Mouse (Mus musculus) layer of hippocampus, postnatal 25 days (tissue): ENCODE results near the gene Susd6. TPM values are rescaled to one million over a fixed set of nuclear protein-coding genes. Genes with fewer than 3 reads are reported as not detected.

ENCODE experiments used
- DNase-seq, 2 experiments: peaks; one replicate each; pipeline ENCODE4 v3.0.0; 2022; ENCODE audit warnings: mixed read lengths in 2 of 2, low spot score in 1 of 2; ENCODE audit errors: extremely low spot score in 1 of 2
- total RNA-seq, 2 experiments: library from RNA; stranded (reverse); gene quantifications; 2 replicates each; pipeline ENCODE4 v1.2.3; 2021

Gene Susd6
- total RNA-seq = 10 to 100 TPM; 59.9 to 64.5 TPM

- peak; percentile 95 for DNase-seq
Measured at GRCm38 (mm10) chr12:80789849-80790694, at the start of gene Susd6. Susd6 (plus strand) TSS chr12:80790510.

- DNase-seq = no peak
Measured at GRCm38 (mm10) chr12:80744614-80745013, 45.7 kb upstream of the Susd6 start.

- DNase-seq = peak; percentile 22 to 29
Measured at GRCm38 (mm10) chr12:80746031-80746813, 44.1 kb upstream of the Susd6 start.

GRCm38 (mm10) chr12:80751556-80751955 lies 38.8 kb upstream of the Susd6 start:
- no peak for DNase-seq

GRCm38 (mm10) chr12:80757751-80758558 lies 32.4 kb upstream of the Susd6 start:
- DNase-seq = no peak

GRCm38 (mm10) chr12:80758559-80759386 lies 31.5 kb upstream of the Susd6 start:
- peak in 1 of 2 experiments; percentile 12 for DNase-seq

GRCm38 (mm10) chr12:80759387-80759712 lies 31.0 kb upstream of the Susd6 start:
- DNase-seq = no peak

- peak; percentile 33 to 49 for DNase-seq
Measured at GRCm38 (mm10) chr12:80759713-80760395, 30.5 kb upstream of the Susd6 start.

- DNase-seq = peak; percentile 70 to 89
Measured at GRCm38 (mm10) chr12:80760396-80760801, 29.9 kb upstream of the Susd6 start, which contains the start of gene Ccdc177. Ccdc177 (minus strand) TSS chr12:80760687.

- no peak for DNase-seq
Measured at GRCm38 (mm10) chr12:80762982-80763381, 27.3 kb upstream of the Susd6 start.

- no peak for DNase-seq
Measured at GRCm38 (mm10) chr12:80764116-80764515, 26.2 kb upstream of the Susd6 start.

- DNase-seq = peak; percentile 69 to 83
Measured at GRCm38 (mm10) chr12:80769697-80770096, 20.6 kb upstream of the Susd6 start.

- no peak for DNase-seq
Measured at GRCm38 (mm10) chr12:80774786-80775185, 15.5 kb upstream of the Susd6 start.

GRCm38 (mm10) chr12:80776046-80776634 lies 14.2 kb upstream of the Susd6 start:
- DNase-seq = no peak

GRCm38 (mm10) chr12:80778188-80778936 lies 11.9 kb upstream of the Susd6 start:
- no peak for DNase-seq

GRCm38 (mm10) chr12:80779760-80780159 lies 10.6 kb upstream of the Susd6 start:
- no peak for DNase-seq

GRCm38 (mm10) chr12:80782190-80782589 lies 8.1 kb upstream of the Susd6 start:
- no peak for DNase-seq

- no peak for DNase-seq
Measured at GRCm38 (mm10) chr12:80782892-80783291, 7.4 kb upstream of the Susd6 start.
